Mouse (Mus musculus) frontal cortex, adult 2 months (tissue): Measurements from ENCODE around the gene Tmem263. TPM values are rescaled to one million over a fixed set of nuclear protein-coding genes. Genes with fewer than 3 reads are reported as not detected.

ENCODE experiments used
- DNase-seq, 2 experiments: peaks; one replicate each; pipeline ENCODE4 v3.0.0; 2022; ENCODE audit warnings: low spot score in 1 of 2; ENCODE audit errors: extremely low spot score in 1 of 2
- polyA plus RNA-seq: library from polyadenylated mRNA; depleted of rRNA; stranded (reverse); fragments of >200 nt; gene quantifications from 2 replicates; pipeline ENCODE4 v1.2.3, GENCODE M21; 2012; rRNA removed

The Tmem263 gene
- polyA plus RNA-seq = 19.7 and 19.8 TPM in 2 replicates

DNA sequence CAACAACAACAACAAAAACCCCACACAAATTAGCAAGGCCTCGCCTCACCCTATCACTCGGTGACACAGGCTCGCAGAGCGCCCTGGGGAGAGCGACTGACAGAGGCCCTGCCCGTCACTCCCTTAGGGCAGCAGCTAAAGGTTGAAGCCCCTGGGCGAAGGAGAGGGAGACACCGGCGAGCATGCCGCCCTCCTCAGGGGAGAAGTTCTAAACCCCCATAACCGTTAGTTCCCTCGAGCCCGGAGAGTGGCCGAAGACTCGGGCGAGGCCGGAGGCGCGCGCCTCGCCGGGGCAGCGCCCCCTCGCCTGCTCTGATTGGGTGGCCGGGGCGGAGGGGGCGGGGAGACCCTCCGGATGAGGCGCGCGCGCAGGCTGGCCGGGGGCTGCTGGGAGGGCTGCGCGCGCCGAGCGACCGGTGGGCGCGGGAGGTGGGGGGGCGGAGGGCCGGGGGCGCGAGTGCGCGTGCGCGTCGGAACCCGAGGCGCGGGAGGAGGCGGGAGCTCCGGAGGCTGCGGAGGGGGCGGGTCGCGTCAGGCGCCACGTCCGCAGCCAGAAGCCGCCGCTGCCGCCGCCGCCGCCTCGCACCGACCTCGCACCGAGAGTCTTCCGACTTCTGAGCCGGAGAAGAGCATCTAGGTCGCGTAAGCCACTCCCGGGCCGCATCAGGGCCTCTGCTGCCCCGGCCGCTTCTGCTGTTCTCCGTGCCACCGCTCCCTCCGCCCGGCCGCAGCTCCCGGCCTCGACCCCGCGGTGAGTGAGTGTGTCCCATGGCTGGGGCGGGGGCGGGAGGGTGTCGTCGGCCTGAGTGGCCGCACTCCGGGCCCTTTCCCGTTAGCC lies at the start of gene Tmem263, which contains the start of gene Fhl4:
TSS of gene Tmem263 (plus strand) at position 381 of the 838 bp plus-strand sequence.
TSS of gene Fhl4 (minus strand) at position 249 of the 838 bp plus-strand sequence.
- DNase-seq = peak; percentile 9 to 65

DNA sequence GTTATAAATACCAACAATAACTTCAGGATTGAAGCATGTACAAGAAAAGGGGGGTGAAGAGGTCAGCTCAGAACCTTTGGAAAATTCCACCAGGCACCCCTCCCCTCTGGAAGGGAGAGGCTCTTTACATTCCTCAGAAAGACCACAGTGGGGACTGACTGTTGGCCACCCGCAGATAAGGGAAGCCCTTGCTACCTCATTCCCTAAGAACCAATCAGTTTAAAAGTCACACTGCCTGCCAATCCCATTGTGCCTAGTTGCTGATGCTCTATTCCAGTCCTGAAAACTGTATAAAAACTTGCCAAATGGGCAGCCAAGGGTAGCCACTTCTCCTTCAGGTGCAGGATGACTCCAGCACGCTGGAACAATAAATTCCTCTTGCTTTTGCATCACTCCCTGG lies 47.6 kb upstream of the Tmem263 start:
- DNase-seq = no peak

DNA sequence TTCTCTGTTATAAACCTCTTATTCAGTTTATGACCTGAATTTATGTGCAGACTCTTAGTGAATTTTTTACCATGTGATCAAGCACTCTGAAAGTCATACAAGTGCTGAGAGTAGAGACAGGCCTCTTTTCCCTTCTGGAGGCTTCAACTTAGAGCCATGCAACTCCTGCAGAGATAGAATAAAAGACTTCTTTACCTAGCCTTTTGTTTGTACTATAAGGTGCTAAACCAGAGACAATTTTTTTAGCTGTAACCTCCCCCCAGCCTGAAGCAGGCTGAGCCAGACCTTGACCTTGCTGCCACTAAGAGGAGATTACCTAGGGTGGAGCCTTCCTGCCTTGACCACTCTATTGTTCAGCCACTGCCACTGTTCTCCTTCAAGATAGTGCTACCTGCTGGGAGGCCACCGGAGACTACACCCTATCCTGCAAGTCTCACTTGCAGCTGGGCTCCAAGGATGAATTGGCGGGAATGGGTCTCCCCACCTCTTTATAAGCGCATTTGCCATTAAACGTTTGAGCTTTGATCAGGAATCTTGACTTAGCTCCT lies 30.7 kb upstream of the Tmem263 start:
- DNase-seq = no peak

DNA sequence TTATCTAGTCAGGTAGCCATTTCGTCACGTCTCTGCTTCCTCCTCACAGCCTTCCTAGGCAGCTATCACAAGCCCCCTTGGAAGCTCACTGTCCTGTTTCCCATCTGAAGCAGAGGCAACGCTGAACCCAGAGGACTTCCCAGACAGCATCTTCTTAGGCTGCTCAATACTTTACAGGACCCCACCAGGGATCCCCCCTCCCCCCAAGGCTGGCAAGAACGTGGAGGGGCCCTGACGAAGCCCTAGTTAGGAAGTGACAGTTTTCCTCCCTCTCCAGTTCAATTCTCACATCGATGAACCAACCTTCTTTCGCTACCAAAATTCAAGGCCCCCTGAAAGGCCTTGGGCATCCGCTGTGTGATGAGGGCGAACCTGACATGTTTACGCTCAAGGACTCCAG lies 586 bp upstream of the Tmem263 start:
- no peak for DNase-seq

DNA sequence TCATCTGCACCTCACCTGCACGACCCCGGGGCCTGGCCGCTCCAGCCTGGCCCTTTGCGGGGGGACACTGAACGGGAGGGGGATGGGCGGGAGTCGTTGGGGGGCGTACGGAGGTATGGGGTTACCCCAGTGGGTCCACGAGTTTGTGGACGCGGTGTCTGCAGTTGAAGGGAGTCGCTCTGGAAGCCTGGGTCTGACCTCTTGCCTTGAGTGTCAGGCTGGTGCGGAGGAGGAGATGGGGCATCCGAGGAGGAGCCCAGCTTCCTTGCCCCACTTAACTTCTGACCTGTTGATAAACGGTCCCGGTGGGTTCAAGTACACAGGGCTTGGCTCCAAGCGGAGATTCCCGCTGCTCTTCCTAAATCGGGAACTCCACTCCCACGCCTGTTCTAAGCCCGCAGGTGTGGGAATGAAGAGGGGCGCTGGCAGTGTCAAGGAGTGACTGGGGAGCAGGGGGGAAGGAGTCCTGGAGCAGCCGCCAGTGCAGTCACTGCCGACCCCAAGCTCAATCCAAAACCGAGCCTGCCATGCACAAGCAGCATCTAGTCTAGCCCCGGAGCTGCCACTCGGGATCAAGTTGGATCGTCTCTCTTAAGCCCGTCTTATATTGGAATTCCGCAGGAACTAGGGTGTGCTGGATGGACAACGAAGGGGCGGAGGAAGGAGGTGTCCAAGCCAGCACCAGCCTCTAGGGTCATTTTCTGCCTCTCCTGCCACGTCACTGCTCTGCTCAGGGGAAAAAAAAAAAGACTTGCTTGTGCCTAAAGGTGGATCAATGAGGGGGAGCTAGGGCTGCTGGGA lies 858 bp downstream of the Tmem263 start:
- peak in 1 of 2 experiments; percentile 33 for DNase-seq

DNA sequence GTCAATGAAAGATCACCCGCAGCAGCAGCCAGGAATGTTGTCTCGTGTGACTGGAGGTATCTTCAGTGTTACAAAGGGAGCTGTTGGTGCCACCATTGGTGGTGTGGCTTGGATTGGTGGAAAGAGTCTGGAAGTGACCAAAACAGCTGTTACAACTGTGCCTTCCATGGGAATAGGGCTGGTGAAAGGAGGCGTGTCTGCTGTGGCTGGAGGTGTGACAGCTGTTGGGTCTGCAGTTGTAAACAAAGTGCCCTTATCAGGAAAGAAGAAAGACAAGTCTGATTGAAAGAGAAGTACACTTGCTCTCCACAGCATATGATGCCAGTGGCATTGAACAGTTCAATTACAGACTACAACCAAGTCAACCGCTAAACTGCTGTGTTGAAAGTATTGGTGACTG lies 12.0 kb downstream of the Tmem263 start:
- DNase-seq = no peak

DNA sequence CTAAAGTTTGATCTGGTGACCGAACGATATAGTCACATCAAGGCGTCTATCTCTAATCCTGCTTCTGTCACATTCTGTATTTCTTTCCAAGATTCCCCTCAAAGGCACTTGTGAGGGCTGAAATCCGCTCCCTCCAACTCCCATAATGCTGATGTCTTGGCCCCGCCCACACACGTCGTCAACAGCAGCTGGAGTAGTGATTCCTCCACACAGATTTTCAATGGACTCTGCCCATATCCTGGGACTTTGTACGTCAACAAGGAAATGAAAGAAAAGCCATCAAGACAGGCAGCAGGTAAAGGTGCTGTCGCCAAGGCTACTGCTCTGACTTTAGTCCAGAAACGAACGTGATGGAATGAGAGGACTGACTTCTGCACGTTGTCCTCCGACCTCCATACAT lies 22.8 kb downstream of the Tmem263 start:
- no peak for DNase-seq

DNA sequence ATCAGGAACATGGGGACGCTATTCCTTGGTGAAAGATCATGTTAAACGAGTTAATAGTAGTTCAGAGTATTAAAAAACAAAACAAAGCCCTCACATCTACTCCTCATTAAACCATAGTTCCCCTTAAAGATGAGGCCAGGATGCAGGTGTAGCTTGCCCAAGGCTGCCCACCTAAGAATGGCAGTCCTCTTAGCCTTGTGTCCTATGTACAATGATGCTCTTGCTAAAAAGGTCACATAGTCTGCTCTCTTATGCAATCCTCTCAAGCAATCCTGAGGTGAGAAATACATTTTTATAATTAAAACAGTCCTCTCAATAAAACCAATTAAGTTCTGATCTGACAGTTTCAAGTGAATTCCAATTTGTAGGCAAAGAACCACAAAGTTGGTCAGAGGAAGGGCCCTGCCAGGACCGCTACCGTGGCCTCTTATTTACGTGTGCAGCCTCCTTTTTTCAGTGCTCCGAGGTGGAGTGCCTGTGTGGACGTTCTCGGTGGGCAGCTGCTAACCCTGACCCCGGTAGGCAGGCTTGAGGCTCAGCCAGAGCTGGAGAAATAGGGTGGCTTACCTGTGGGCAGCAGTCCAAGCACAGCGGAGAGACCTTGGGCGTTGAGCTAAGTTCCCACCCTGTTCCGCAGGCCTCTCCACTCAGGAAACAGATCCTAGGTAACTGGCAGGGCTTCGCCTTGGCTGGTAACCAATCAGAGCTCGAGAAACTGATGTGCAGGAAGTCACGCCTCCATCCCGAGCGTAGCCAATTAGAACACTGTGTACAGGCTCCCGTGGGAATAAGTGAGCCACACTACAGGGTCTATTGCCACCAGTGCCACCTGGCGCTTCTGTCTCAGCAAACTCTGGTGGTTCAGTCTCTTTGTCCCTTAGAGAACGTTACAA lies 25.2 kb downstream of the Tmem263 start, which contains the start of gene Mterf2:
TSS of gene Mterf2 (minus strand) at position 633 of the 893 bp plus-strand sequence.
- peak; percentile 97 to 98 for DNase-seq

DNA sequence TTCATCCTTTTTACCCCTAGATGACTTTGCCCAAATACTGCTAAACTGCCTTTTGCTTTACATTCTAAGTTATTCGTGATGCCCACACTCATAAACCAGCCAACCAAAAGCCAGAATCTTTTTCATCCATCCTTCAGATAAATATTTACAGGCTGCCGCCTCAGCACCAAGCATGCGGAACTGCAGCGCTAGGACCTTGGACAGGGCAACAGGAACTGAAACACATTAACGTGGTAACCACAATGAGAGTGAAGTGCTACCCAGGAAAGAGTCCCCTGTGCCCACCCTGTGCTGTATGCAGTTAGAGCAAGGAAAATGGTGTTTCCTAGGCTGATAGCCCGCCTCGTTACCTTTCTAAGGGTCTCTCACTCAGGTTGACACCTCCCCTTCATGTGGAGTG lies 26.0 kb downstream of the Tmem263 start:
- no peak for DNase-seq

DNA sequence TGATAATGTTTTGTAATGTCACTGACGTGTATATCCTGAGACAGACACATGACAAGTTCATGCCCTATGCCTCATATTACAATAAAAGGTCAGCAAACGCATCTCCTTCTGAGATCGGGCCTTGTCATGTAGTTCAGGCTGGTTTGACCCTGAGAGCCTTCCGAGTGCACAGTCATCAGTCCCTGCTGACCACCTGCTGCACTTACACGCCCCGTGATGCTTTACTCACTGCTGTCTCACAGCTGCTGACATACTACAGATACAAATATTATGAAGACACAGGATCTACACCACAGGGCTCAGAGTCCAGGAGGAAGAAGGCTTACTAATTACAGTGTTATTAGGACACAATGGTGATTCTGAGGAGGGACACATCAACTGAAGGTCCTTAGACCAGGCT lies 34.1 kb downstream of the Tmem263 start:
- DNase-seq = no peak

DNA sequence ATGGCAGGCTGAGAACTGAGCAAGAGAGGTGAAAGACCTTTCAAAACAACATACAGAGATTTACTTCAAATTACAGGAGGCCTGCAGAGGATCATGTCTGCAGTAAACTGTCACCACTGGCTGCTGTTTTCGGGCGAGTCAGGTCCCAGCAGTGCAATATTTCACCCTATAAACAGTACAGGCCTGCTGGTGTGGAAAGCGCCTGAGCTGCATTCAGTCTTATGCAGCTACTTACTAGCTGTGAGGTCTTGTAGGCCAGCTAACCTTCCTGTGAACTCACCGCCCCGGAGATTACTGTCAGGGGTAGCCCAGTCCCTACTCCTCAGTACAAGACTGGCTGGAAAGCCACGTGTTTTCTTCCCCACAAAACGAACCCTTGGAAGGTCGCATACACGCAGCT lies 39.0 kb downstream of the Tmem263 start:
- DNase-seq = no peak

DNA sequence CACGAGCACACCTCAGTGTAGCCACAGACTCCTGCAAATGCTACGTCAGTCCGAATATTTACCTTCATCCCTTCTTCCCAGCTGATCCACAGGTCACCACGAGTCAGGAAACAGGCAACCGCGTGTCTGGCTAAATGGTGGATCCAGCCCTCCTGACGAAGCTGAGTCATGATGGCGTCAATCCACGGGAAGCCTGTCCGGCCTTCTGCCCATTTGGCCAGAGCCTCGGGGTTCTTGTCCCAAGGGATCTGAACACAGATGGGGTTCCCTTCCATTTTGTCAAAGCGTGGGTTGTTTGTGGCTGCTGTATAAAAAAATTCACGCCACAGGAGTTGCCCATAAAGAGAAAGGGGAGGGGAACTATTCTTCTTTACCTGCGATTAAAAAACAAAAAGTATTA lies 43.9 kb downstream of the Tmem263 start:
- DNase-seq = no peak

DNA sequence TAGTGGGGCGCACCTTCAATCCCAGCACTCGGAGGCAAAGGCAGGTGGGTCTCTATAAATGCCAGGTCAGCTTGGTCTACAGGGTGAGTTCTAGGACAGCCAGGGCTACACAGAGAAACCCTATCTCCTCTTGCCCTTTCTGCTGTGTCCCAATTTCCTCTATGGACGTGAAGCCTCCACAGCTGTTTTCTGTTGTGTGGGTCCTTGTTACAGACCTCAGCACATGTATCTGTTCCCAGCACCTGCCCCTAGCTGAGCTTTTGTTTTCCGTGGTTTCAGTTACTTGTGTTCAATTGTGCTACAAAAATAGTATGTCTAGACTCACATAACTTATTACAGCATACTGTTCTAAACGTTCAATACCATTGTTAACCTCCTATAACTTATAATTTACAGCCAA lies 46.8 kb downstream of the Tmem263 start:
- no peak for DNase-seq

DNA sequence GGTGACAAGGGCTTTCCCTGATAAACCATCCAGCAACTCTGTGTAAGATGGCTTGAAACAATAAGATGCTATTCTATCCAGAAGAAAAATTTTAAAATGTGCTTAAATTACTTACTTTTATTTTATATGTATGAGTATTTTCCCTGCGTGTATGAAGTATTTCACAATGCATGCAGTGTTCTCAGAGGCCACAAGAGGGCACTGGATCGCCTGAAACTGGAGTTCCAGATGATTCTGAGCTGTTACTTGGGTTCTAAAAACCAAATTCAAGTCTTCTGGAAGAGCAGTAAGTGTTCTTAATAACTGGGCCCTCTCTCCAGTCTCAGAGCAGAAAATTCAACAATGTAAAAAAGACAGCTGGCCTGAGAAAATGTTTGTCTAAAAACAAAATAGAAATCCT lies 51.8 kb downstream of the Tmem263 start:
- peak in 1 of 2 experiments; percentile 86 for DNase-seq

DNA sequence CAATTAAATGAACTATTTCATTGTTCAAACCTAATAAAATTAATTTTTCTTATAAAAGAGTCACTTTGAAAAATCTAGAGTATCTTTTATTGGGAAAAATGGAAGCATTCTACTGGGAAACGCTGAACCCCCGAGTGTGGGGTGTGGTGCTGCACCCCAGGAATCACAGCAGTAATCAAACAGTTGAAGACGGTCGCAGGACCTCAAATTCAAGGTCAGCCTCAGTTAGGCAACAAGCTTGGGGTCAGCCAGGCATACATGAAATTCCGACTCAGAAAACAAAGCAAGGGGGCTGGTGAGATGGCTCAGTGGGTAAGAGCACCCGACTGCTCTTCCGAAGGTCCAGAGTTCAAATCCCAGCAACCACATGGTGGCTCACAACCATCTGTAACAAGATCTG lies 55.0 kb downstream of the Tmem263 start:
- DNase-seq = no peak

DNA sequence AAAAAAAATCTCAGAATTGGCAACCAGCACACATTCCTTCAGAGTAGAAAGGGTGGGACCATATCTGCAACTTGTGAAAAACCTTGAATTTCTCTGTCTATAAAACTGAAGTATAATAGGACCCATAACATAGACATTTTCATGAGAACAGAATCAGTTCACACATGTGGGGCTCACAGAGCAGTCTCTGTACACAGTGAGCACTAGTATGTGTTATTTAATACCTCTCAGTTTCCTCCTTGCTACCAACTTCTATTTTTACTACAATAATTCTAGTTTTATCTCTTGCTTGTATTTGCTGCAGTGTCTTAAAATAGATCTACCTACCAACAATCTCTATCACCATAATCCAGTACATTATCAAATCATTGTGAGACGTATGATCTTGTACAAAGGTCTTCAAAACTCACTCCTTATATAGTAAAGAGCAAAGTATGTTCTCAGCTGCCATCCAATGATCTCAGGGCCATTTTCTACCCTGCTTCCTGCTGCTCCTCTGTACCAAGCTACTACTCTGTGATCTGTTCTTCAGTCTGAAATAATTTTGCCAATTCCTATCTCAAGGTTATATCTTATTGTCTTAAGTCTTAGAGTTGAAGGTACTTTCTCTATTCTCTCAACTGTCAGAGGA lies 57.7 kb downstream of the Tmem263 start:
- DNase-seq = no peak

DNA sequence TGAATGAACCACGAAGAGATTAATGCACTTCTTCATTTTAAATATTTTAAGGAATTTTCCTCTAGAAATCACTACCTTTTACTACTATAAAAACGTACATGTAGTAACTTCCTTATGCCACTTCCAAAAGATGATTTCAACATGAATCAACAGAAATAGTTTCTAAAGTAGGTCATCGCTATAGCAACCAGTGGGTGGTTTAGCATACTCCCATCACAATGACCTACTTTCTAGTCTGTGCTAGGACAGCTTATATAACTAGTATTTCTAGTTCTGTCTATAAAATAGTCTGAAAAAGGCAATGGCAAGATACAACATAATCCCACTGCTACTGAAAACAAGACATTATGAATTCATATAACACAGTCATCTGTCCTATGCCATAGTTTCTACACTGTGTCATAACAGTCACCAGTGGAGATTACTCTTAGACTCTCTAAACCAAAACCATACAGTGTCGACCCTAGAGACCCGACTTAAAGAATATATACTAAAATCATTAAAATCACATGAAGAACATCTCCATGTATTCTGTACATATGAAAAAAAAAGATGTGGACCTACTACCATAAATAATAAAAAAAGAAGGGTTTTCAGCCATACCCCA lies 59.4 kb downstream of the Tmem263 start:
- peak; percentile 49 to 79 for DNase-seq

DNA sequence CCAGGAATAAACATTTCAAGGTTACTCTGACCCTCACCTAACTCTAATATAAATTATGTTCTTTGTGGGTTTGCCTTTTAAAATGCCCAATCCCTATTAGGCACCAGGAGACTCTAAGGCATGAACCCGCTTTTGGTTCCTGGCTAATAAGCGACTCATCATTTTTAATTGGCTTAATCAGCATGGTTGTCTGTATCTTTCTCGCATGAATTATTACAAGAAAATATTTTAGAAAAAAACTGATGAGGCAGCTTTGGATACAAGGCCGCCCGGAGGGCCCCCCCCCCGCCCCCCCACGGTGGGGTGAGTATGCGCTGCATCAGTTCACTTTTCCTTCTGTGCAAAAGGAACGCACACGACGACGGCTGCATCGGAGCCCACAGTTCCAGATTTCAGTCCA lies 62.4 kb downstream of the Tmem263 start:
- DNase-seq = no peak

DNA sequence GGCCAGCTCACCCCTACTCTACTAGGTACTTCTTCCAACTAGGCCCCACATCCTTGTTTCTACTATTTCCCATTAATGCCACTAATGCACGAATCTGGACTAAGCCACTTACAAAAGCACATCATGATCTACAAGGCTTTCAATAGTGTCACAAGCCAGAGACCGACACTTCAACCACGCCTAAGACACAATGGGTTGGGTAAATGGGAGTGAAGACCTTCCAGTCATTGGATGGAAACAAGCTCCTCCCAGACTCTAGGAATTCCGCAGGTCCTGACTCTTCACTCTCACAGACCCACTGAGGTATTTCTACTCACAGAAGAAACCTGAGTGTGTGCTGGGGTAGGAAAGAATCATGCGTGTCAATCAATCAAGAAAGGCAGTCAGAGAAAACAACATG lies 62.9 kb downstream of the Tmem263 start:
- no peak for DNase-seq
